In the genomic region with DNA sequence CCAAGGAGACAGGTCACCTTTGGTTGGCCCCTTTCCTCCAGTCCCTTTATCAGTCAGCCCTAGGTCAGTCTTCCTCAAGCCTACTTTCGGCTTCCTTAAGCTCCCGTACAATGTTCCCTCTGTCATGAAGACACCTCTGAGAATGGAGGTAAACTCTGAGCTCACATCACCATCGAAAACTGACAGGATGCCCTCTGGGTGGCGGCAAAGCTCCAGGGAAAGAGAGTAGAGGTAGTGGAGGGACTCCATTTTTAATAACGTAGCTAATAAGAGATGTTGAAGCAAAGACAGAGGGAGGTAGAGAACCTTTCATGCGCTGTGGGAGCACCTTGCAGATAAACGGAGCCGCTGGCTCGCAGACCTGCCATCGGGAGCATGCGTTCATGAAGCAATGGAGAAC, we compare ENCODE assay signal across 12 mouse cellular contexts. TPM values are rescaled to one million over a fixed set of nuclear protein-coding genes. Genes with fewer than 3 reads are reported as not detected.
A peak's percentile ranks its signal among the peaks of the same experiment; 100 is the strongest.
DNase-seq lines count a peak whose midpoint lies in the region; ATAC-seq and TF ChIP-seq lines count a peak whose summit lies in the region.
"Had no signal": no experiment of that assay in that cellular context is flagged by ENCODE, and none has a peak within 500 bp of the region (broad histone marks: within the 10 kb centered on the region; RNA-seq: fewer than 3 reads in every experiment).

No protein-coding gene starts in this region.

- 0 out of 2 replicates have a peak, but pooled peaks cover 13% of the 10 kb centered on the region for H3K4me1 ChIP-seq in heart, embryonic 15.5 days (replicated peaks)
- H3K4me1 ChIP-seq in neural tube, embryonic 13.5 days (replicated peaks): no peaks in the 10 kb centered on the region
- no peaks in the 10 kb centered on the region for H3K4me1 ChIP-seq in neural tube, embryonic 15.5 days
- no peaks in the 10 kb centered on the region for H3K4me1 ChIP-seq in limb, embryonic 14.5 days (ENCODE audit: control insufficient read depth, insufficient read depth, low read length)

- no peaks in the 10 kb centered on the region for H3K27me3 ChIP-seq in heart, embryonic 15.5 days
- H3K27me3 ChIP-seq in neural tube, embryonic 13.5 days: no peaks in the 10 kb centered on the region
- no peaks in the 10 kb centered on the region for H3K27me3 ChIP-seq in neural tube, embryonic 15.5 days (replicated peaks)
- H3K27me3 ChIP-seq in limb, embryonic 14.5 days (ENCODE audit: control insufficient read depth, insufficient read depth, low read length): no peaks in the 10 kb centered on the region

- 69% methylated on average over 11 of the region's 11 CpGs for WGBS in heart, embryonic 15.5 days
- WGBS in neural tube, embryonic 13.5 days: 83% methylated on average over 11 of the region's 11 CpGs
- 86% methylated on average over 11 of the region's 11 CpGs for WGBS in neural tube, embryonic 15.5 days
- WGBS in limb, embryonic 14.5 days: 81% methylated on average over 11 of the region's 11 CpGs

- peak overlapping the region; percentile 52 for H3K4me2 ChIP-seq in heart, embryonic 15.5 days
- 0 out of 2 replicates have a peak overlapping the region, but pooled peaks have one; percentile 9 for H3K4me2 ChIP-seq in neural tube, embryonic 13.5 days
- H3K4me2 ChIP-seq in neural tube, embryonic 15.5 days: no peak overlapping the region
- H3K4me2 ChIP-seq in limb, embryonic 14.5 days (replicated peaks; ENCODE audit: low read depth, low read length, severe bottlenecking): no peak overlapping the region

- peak overlapping the region; percentile 46 for H3K4me3 ChIP-seq in heart, embryonic 15.5 days
- no peak overlapping the region for H3K4me3 ChIP-seq in neural tube, embryonic 13.5 days
- H3K4me3 ChIP-seq in neural tube, embryonic 15.5 days (replicated peaks): no peak overlapping the region
- H3K4me3 ChIP-seq in limb, embryonic 14.5 days (replicated peaks; ENCODE audit: low read length): no peak overlapping the region

- no peaks in the 10 kb centered on the region for H3K9me3 ChIP-seq in heart, embryonic 15.5 days (replicated peaks)
- H3K9me3 ChIP-seq in neural tube, embryonic 13.5 days: no peaks in the 10 kb centered on the region
- H3K9me3 ChIP-seq in neural tube, embryonic 15.5 days (replicated peaks): no peaks in the 10 kb centered on the region
- H3K9me3 ChIP-seq in limb, embryonic 14.5 days (ENCODE audit: control insufficient read depth, low read length): no peaks in the 10 kb centered on the region

- DNase-seq in heart, adult 18-20 months: no peak
- no peak for DNase-seq in limb, embryonic 14.5 days (ENCODE audit: low spot score)
- DNase-seq in right cerebral cortex, adult 2 months (ENCODE audit: low spot score in 2 of 2): no peak
- DNase-seq in right cerebral cortex, postnatal 25 days: no peak
- DNase-seq: cerebellum, adult 11-12 months; kidney, adult 18-20 months; right cerebral cortex, postnatal 4 days; thymus, postnatal 14 days had no signal

- TF ChIP-seq POLR2A in limb, embryonic 14.5 days (IDR thresholded peaks at IDR 0.05; ENCODE audit: borderline replicate concordance, extremely low read depth, insufficient read depth, insufficient read length): no peak

- no peaks in the 10 kb centered on the region for H3K36me3 ChIP-seq in heart, embryonic 15.5 days
- no peaks in the 10 kb centered on the region for H3K36me3 ChIP-seq in neural tube, embryonic 13.5 days
- H3K36me3 ChIP-seq in neural tube, embryonic 15.5 days: no peaks in the 10 kb centered on the region
- no peaks in the 10 kb centered on the region for H3K36me3 ChIP-seq in limb, embryonic 14.5 days (ENCODE audit: control insufficient read depth, insufficient read depth, low read length)

- H3K27ac ChIP-seq in heart, embryonic 15.5 days: peak overlapping the region; percentile 88
- no peak overlapping the region for H3K27ac ChIP-seq in neural tube, embryonic 13.5 days (replicated peaks)
- H3K27ac ChIP-seq in neural tube, embryonic 15.5 days (replicated peaks): no peak overlapping the region
- H3K27ac ChIP-seq in limb, embryonic 14.5 days (replicated peaks; ENCODE audit: low read depth, low read length): no peak overlapping the region
- H3K27ac ChIP-seq: macrophage had no signal

- no peak for ATAC-seq in heart, embryonic 15.5 days (replicated peaks; ENCODE audit: insufficient number of reproducible peaks, insufficient read depth, low FRiP score, low read depth)
- no peak for ATAC-seq in neural tube, embryonic 13.5 days (ENCODE audit: low read depth)
- no peak for ATAC-seq in neural tube, embryonic 15.5 days (ENCODE audit: low FRiP score)
- ATAC-seq in limb, embryonic 14.5 days (ENCODE audit: low FRiP score, low read depth): no peak

- no peak overlapping the region for H3K9ac ChIP-seq in heart, embryonic 15.5 days
- H3K9ac ChIP-seq in neural tube, embryonic 13.5 days: no peak overlapping the region
- no peak overlapping the region for H3K9ac ChIP-seq in neural tube, embryonic 15.5 days (replicated peaks)
- H3K9ac ChIP-seq in limb, embryonic 14.5 days (ENCODE audit: low read depth, low read length, severe bottlenecking): 0 out of 2 replicates have a peak overlapping the region, but pooled peaks have one; percentile 25

RNA-seq across cellular contexts. Expression of a gene that starts 6.9 kb away (rescaled TPM):
- polyA plus RNA-seq in heart, embryonic 15.5 days (2015; fragmentation: Nextera tagmentation; extraction: Ambion mirVana): 79.4 and 87.1 TPM in 2 replicates
- total RNA-seq in heart, adult 18-20 months (2021): 10 to 100 TPM; 19.2 to 24.5 TPM
- 18.3 and 19.3 TPM in 2 replicates for polyA plus RNA-seq in neural tube, embryonic 13.5 days (2015; fragmentation: Nextera tagmentation; extraction: Ambion mirVana)
- 14.8 and 27.6 TPM in 2 replicates for polyA plus RNA-seq in neural tube, embryonic 15.5 days (2015; fragmentation: Nextera tagmentation; extraction: Ambion mirVana)
- 32.8 and 34.5 TPM in 2 replicates for polyA plus RNA-seq in limb, embryonic 14.5 days (2012; rRNA removed)
- polyA plus RNA-seq in limb, embryonic 14.5 days (2014; fragmentation: Nextera tagmentation; extraction: Ambion mirVana): 42.9 and 46.4 TPM in 2 replicates

RNA-seq across cellular contexts. Expression of a gene that starts 15.7 kb away (rescaled TPM):
- polyA plus RNA-seq in heart, embryonic 15.5 days (2015; fragmentation: Nextera tagmentation; extraction: Ambion mirVana): 0.44 and 0.62 TPM in 2 replicates
- total RNA-seq in heart, adult 18-20 months (2021): 1 to 10 TPM in 1 of 2 experiments, under 1 TPM in 1; 0.57 to 1.3 TPM
- not detected in 2 replicates for polyA plus RNA-seq in neural tube, embryonic 13.5 days (2015; fragmentation: Nextera tagmentation; extraction: Ambion mirVana)
- 0.23 and 0.41 TPM in 2 replicates for polyA plus RNA-seq in neural tube, embryonic 15.5 days (2015; fragmentation: Nextera tagmentation; extraction: Ambion mirVana)
- polyA plus RNA-seq in limb, embryonic 14.5 days (2012; rRNA removed): 1.1 TPM in 2 replicates
- polyA plus RNA-seq in limb, embryonic 14.5 days (2014; fragmentation: Nextera tagmentation; extraction: Ambion mirVana): 0.59 TPM in 1 of 2 replicates, not detected in the other
- polyA plus RNA-seq: macrophage had no signal

RNA-seq across cellular contexts. Expression of a gene that starts 27.9 kb away (rescaled TPM):
- polyA plus RNA-seq in heart, embryonic 15.5 days (2015; fragmentation: Nextera tagmentation; extraction: Ambion mirVana): 0.06 and 0.24 TPM in 2 replicates
- 10 to 100 TPM; 22.6 to 23.8 TPM for total RNA-seq in heart, adult 18-20 months (2021)
- polyA plus RNA-seq in neural tube, embryonic 13.5 days (2015; fragmentation: Nextera tagmentation; extraction: Ambion mirVana): 0.10 TPM in 1 of 2 replicates, not detected in the other
- 0.08 and 0.18 TPM in 2 replicates for polyA plus RNA-seq in neural tube, embryonic 15.5 days (2015; fragmentation: Nextera tagmentation; extraction: Ambion mirVana)
- polyA plus RNA-seq in limb, embryonic 14.5 days (2012; rRNA removed): 2.0 and 2.5 TPM in 2 replicates
- 0.15 and 0.30 TPM in 2 replicates for polyA plus RNA-seq in limb, embryonic 14.5 days (2014; fragmentation: Nextera tagmentation; extraction: Ambion mirVana)

Comparison
In these comparisons a context has a peak if more than half of its experiments do, and no peak if none do; other contexts are left out.
1. H3K4me2 ChIP-seq: peak in heart, embryonic 15.5 days (single experiment) and neural tube, embryonic 13.5 days (single experiment); none in neural tube, embryonic 15.5 days (single experiment) and limb, embryonic 14.5 days (single experiment).